ENCODE assay signal across 12 mouse cellular contexts in the genomic region with DNA sequence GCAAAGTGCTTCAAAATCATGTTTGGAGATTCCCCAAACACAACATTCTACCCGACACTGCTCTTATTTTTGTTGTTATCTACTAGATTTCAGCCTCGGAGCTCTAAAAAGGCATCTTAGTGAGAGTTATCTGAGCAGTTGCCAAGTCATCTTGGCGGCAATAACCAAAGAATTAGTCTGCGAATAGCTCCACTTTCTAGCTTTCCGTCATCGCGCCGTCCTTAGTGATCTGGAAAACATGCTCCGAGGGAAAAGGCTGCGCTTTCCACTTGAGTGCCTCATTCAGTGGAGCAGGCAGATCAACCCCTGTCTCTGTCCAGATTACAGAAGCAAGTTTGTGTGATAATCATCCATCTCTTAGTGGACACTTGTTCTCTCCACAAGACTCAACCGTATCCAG. TPM values are rescaled to one million over a fixed set of nuclear protein-coding genes. Genes with fewer than 3 reads are reported as not detected.
DNase-seq lines count a peak whose midpoint lies in the region; ATAC-seq and TF ChIP-seq lines count a peak whose summit lies in the region.
"Had no signal": no experiment of that assay in that cellular context is flagged by ENCODE, and none has a peak within 500 bp of the region (broad histone marks: within the 10 kb centered on the region; RNA-seq: fewer than 3 reads in every experiment).

No protein-coding gene starts in this region.

- WGBS in midbrain, postnatal 0 days = 83% methylated on average over 11 of the region's 11 CpGs
- WGBS in midbrain, embryonic 15.5 days = 81% methylated on average over 11 of the region's 11 CpGs
- 21% methylated on average over 11 of the region's 11 CpGs for WGBS in heart, embryonic 13.5 days
- 64% methylated on average over 11 of the region's 11 CpGs for WGBS in stomach, postnatal 0 days

- TF ChIP-seq EP300 in stomach, postnatal 0 days (optimal IDR thresholded peaks at IDR 0.05) = no peak

- H3K4me3 ChIP-seq in midbrain, postnatal 0 days (ENCODE audit: low read depth, low read length) = no peak overlapping the region
- no peak overlapping the region for H3K4me3 ChIP-seq in midbrain, embryonic 15.5 days
- peak overlapping the region; percentile 13; the same call in 1 of the 2 replicates for H3K4me3 ChIP-seq in heart, embryonic 13.5 days
- H3K4me3 ChIP-seq in stomach, postnatal 0 days (ENCODE audit: low read depth, low read length) = no peak overlapping the region
- H3K4me3 ChIP-seq: liver, embryonic 15.5 days had no signal

- no peaks in the 10 kb centered on the region for H3K27me3 ChIP-seq in midbrain, postnatal 0 days (ENCODE audit: insufficient read depth, low read length)
- H3K27me3 ChIP-seq in midbrain, embryonic 15.5 days (replicated peaks) = no peaks in the 10 kb centered on the region
- no peaks in the 10 kb centered on the region for H3K27me3 ChIP-seq in heart, embryonic 13.5 days (replicated peaks)
- H3K27me3 ChIP-seq in stomach, postnatal 0 days (ENCODE audit: control insufficient read depth, insufficient read depth, low read length) = no peaks in the 10 kb centered on the region
- H3K27me3 ChIP-seq: CH12.LX; liver, embryonic 15.5 days had no signal

- ATAC-seq in midbrain, postnatal 0 days (ENCODE audit: low FRiP score) = no peak
- no peak for ATAC-seq in midbrain, embryonic 15.5 days (replicated peaks)
- ATAC-seq in heart, embryonic 13.5 days (ENCODE audit: extremely low read depth, insufficient number of reproducible peaks, low FRiP score, low TSS enrichment) = no peak
- ATAC-seq in stomach, postnatal 0 days (ENCODE audit: low FRiP score, low TSS enrichment) = no peak
- ATAC-seq: activated CD4-positive, CD25-positive, alpha-beta regulatory T cell, adult 4 months had no signal

- H3K4me1 ChIP-seq in midbrain, postnatal 0 days (ENCODE audit: insufficient read depth, low read length) = no peaks in the 10 kb centered on the region
- no peaks in the 10 kb centered on the region for H3K4me1 ChIP-seq in midbrain, embryonic 15.5 days
- peaks cover 31% of the 10 kb centered on the region for H3K4me1 ChIP-seq in heart, embryonic 13.5 days
- H3K4me1 ChIP-seq in stomach, postnatal 0 days (replicated peaks; ENCODE audit: control insufficient read depth, insufficient read depth) = 0 out of 2 replicates have a peak, but pooled peaks cover 3% of the 10 kb centered on the region

- H3K27ac ChIP-seq in midbrain, postnatal 0 days (ENCODE audit: low read depth, low read length) = no peak overlapping the region
- H3K27ac ChIP-seq in midbrain, embryonic 15.5 days = no peak overlapping the region
- H3K27ac ChIP-seq in heart, embryonic 13.5 days (replicated peaks) = peak overlapping the region; percentile 67
- no peak overlapping the region for H3K27ac ChIP-seq in stomach, postnatal 0 days (replicated peaks)
- H3K27ac ChIP-seq: liver, embryonic 15.5 days had no signal

- no peak overlapping the region for H3K4me2 ChIP-seq in midbrain, postnatal 0 days (ENCODE audit: low read depth, low read length, poor library complexity, severe bottlenecking)
- H3K4me2 ChIP-seq in midbrain, embryonic 15.5 days = no peak overlapping the region
- H3K4me2 ChIP-seq in heart, embryonic 13.5 days = peak overlapping the region; percentile 49
- no peak overlapping the region for H3K4me2 ChIP-seq in stomach, postnatal 0 days (replicated peaks; ENCODE audit: low read depth)
- H3K4me2 ChIP-seq: liver, embryonic 15.5 days had no signal

- peak; percentile 48 for DNase-seq in gastrocnemius, adult 18-20 months (ENCODE audit: low spot score)
- DNase-seq in gastrocnemius, postnatal 4 days (ENCODE audit: low spot score in 2 of 2) = no peak
- DNase-seq in midbrain, postnatal 0 days (ENCODE audit: low spot score) = peak; percentile 61
- peak; percentile 50 to 63 for DNase-seq in kidney, postnatal 36 days
- DNase-seq in spleen, postnatal 14 days (ENCODE audit: low spot score in 2 of 2) = no peak
- DNase-seq in stomach, postnatal 0 days (ENCODE audit: low spot score) = no peak
- DNase-seq: cerebellum, adult 8-10 months had no signal

- no peaks in the 10 kb centered on the region for H3K36me3 ChIP-seq in midbrain, postnatal 0 days (ENCODE audit: insufficient read depth, low read length)
- H3K36me3 ChIP-seq in midbrain, embryonic 15.5 days (replicated peaks) = no peaks in the 10 kb centered on the region
- H3K36me3 ChIP-seq in heart, embryonic 13.5 days = no peaks in the 10 kb centered on the region
- no peaks in the 10 kb centered on the region for H3K36me3 ChIP-seq in stomach, postnatal 0 days (ENCODE audit: control insufficient read depth, insufficient read depth, low read length)
- H3K36me3 ChIP-seq: liver, embryonic 15.5 days had no signal

- TF ChIP-seq CTCF in midbrain, postnatal 0 days (IDR thresholded peaks at IDR 0.05) = no peak
- TF ChIP-seq CTCF in stomach, postnatal 0 days (IDR thresholded peaks at IDR 0.05; ENCODE audit: low read depth) = no peak

- H3K9me3 ChIP-seq in midbrain, postnatal 0 days (ENCODE audit: low read length) = no peaks in the 10 kb centered on the region
- no peaks in the 10 kb centered on the region for H3K9me3 ChIP-seq in midbrain, embryonic 15.5 days
- no peaks in the 10 kb centered on the region for H3K9me3 ChIP-seq in heart, embryonic 13.5 days
- no peaks in the 10 kb centered on the region for H3K9me3 ChIP-seq in stomach, postnatal 0 days (ENCODE audit: control insufficient read depth, low read length)
- H3K9me3 ChIP-seq: liver, embryonic 15.5 days had no signal

- no peak overlapping the region for H3K9ac ChIP-seq in midbrain, postnatal 0 days (replicated peaks; ENCODE audit: low read length, poor library complexity, severe bottlenecking)
- no peak overlapping the region for H3K9ac ChIP-seq in midbrain, embryonic 15.5 days
- no peak overlapping the region for H3K9ac ChIP-seq in heart, embryonic 13.5 days
- no peak overlapping the region for H3K9ac ChIP-seq in stomach, postnatal 0 days (ENCODE audit: low read length)
- H3K9ac ChIP-seq: liver, embryonic 15.5 days had no signal

RNA-seq across cellular contexts. Expression of a gene that starts 44.4 kb away (rescaled TPM):
- 10 to 100 TPM; 11.1 TPM for total RNA-seq in gastrocnemius, adult 18-20 months (2021)
- 10 to 100 TPM; 44.7 to 47.7 TPM for total RNA-seq in gastrocnemius, postnatal 4 days (2021)
- total RNA-seq in midbrain, postnatal 0 days (2014; rRNA removed) = 11.0 and 19.5 TPM in 2 replicates
- polyA plus RNA-seq in midbrain, postnatal 0 days (2015; fragmentation: Nextera tagmentation; extraction: Ambion mirVana) = 6.0 TPM in 2 replicates
- polyA plus RNA-seq in midbrain, embryonic 15.5 days (2015; fragmentation: Nextera tagmentation; extraction: Ambion mirVana) = 8.6 and 9.7 TPM in 2 replicates
- 38.6 and 39.2 TPM in 2 replicates for polyA plus RNA-seq in heart, embryonic 13.5 days (2015; fragmentation: Nextera tagmentation; extraction: Ambion mirVana)
- 18.1 and 18.2 TPM in 2 replicates for polyA plus RNA-seq in stomach, postnatal 0 days (2015; fragmentation: Nextera tagmentation; extraction: Ambion mirVana)

Comparison
In these comparisons a context has a peak if more than half of its experiments do, and no peak if none do; other contexts are left out.
1. DNase-seq: peak in gastrocnemius, adult 18-20 months (single experiment), midbrain, postnatal 0 days (single experiment) and kidney, postnatal 36 days (2 of 2); none in gastrocnemius, postnatal 4 days (0 of 2), spleen, postnatal 14 days (0 of 2) and stomach, postnatal 0 days (single experiment).